Mouse (Mus musculus) thymus, postnatal 25 days (tissue): ENCODE measurements around the gene Cryge.
"Not testable (repeated sequence)": the region's sequence is repeated elsewhere in the genome, so short reads cannot be mapped to it uniquely, and the experiment has no call there.

ENCODE experiments used
- DNase-seq: peaks from one replicate; pipeline ENCODE4 v3.0.0; 2022

Gene Cryge

GRCm38 (mm10) chr1:65050952-65051351 lies at the start of gene Cryge:
TSS of gene Cryge (minus strand) at chr1:65051149.
- DNase-seq = not testable (repeated sequence)

GRCm38 (mm10) chr1:65096953-65097352 lies 46.0 kb upstream of the Cryge start:
- no peak for DNase-seq

- no peak for DNase-seq
Measured at GRCm38 (mm10) chr1:65091566-65091965, 40.6 kb upstream of the Cryge start.

- no peak for DNase-seq
Measured at GRCm38 (mm10) chr1:65090370-65090769, 39.4 kb upstream of the Cryge start.

- DNase-seq = no peak
Measured at GRCm38 (mm10) chr1:65088567-65089356, 37.8 kb upstream of the Cryge start.

GRCm38 (mm10) chr1:65082188-65082587 lies 31.2 kb upstream of the Cryge start, which contains the start of gene Crygb:
TSS of gene Crygb (minus strand) at chr1:65082288.
- no peak for DNase-seq

GRCm38 (mm10) chr1:65075607-65076006 lies 24.7 kb upstream of the Cryge start:
- DNase-seq = no peak

GRCm38 (mm10) chr1:65073589-65073988 lies 22.6 kb upstream of the Cryge start, which contains the start of gene Crygc:
TSS of gene Crygc (minus strand) at chr1:65073689.
- DNase-seq = no peak

GRCm38 (mm10) chr1:65067842-65068241 lies 16.9 kb upstream of the Cryge start:
- DNase-seq = no peak

GRCm38 (mm10) chr1:65064201-65064600 lies 13.3 kb upstream of the Cryge start:
- DNase-seq = no peak

- DNase-seq = no peak
Measured at GRCm38 (mm10) chr1:65063352-65063751, 12.4 kb upstream of the Cryge start, which contains the start of gene Crygd. TSS of gene Crygd (minus strand) at chr1:65063452.

GRCm38 (mm10) chr1:65052140-65052539 lies 1.2 kb upstream of the Cryge start:
- no peak for DNase-seq

- DNase-seq = no peak
Measured at GRCm38 (mm10) chr1:65051696-65052095, 747 bp upstream of the Cryge start.

GRCm38 (mm10) chr1:65048781-65049180 lies 2.2 kb downstream of the Cryge start:
- DNase-seq = no peak

GRCm38 (mm10) chr1:65046401-65047109 lies 4.4 kb downstream of the Cryge start:
- no peak for DNase-seq

- DNase-seq = no peak
Measured at GRCm38 (mm10) chr1:65043433-65043832, 7.5 kb downstream of the Cryge start.

GRCm38 (mm10) chr1:65041837-65042236 lies 9.1 kb downstream of the Cryge start:
- DNase-seq = no peak

GRCm38 (mm10) chr1:65040806-65041205 lies 10.1 kb downstream of the Cryge start:
- DNase-seq = no peak

GRCm38 (mm10) chr1:65039679-65040078 lies 11.3 kb downstream of the Cryge start:
- no peak for DNase-seq

- DNase-seq = no peak
Measured at GRCm38 (mm10) chr1:65037542-65037941, 13.4 kb downstream of the Cryge start.

- DNase-seq = no peak
Measured at GRCm38 (mm10) chr1:65035513-65035912, 15.4 kb downstream of the Cryge start.

GRCm38 (mm10) chr1:65032641-65033040 lies 18.3 kb downstream of the Cryge start, which contains the start of gene Akr1cl:
TSS of gene Akr1cl (minus strand) at chr1:65032759.
- DNase-seq = no peak

GRCm38 (mm10) chr1:65028206-65028605 lies 22.7 kb downstream of the Cryge start:
- DNase-seq = no peak

- no peak for DNase-seq
Measured at GRCm38 (mm10) chr1:65012726-65013125, 38.2 kb downstream of the Cryge start.
